Mouse (Mus musculus) heart, adult 2 months (tissue): ENCODE measurements around the gene Cmss1. TPM values are rescaled to one million over a fixed set of nuclear protein-coding genes. Genes with fewer than 3 reads are reported as not detected.

Experiments
- DNase-seq, 2 experiments: peaks; one replicate each; pipeline ENCODE4 v3.0.0; 2021
- H3K27ac ChIP-seq: fragments of 200-600 bp; 2 replicates; pipeline ENCODE4 v1.8.1; 2022
- H3K27me3 ChIP-seq: fragments of 200-500 bp; 2 replicates; pipeline ENCODE4 v1.6.1; 2012; ENCODE audit warnings: mild to moderate bottlenecking, low read length, inconsistent platforms, mixed read lengths; ENCODE audit not compliant: control insufficient read depth, insufficient read depth
- H3K36me3 ChIP-seq: fragments of 200-500 bp; 2 replicates; pipeline ENCODE4 v1.6.1; 2012; ENCODE audit warnings: low read length, inconsistent platforms; ENCODE audit not compliant: control insufficient read depth, insufficient read depth
- H3K4me1 ChIP-seq: fragments of 200-500 bp; 2 replicates; pipeline ENCODE4 v1.6.1; 2011; ENCODE audit warnings: low read length; ENCODE audit not compliant: control insufficient read depth, insufficient read depth
- H3K4me3 ChIP-seq: fragments of 200-600 bp; 2 replicates; pipeline ENCODE4 v1.8.1; 2022
- H3K79me2 ChIP-seq: fragments of 200-500 bp; replicated peaks from 2 replicates; pipeline ENCODE4 v1.6.1; 2012; ENCODE audit warnings: mild to moderate bottlenecking, inconsistent platforms, low read length, moderate library complexity, mixed read lengths; ENCODE audit not compliant: control insufficient read depth, insufficient read depth
- H3K9ac ChIP-seq: fragments of 200-500 bp; 2 replicates; pipeline ENCODE4 v1.6.1; 2012; ENCODE audit warnings: low read depth, mild to moderate bottlenecking, control low read depth, inconsistent platforms, low read length, mixed read lengths
- CTCF ChIP-seq: fragments of 200-600 bp; IDR thresholded peaks from 2 replicates; pipeline ENCODE4 v1.8.1; 2022; ENCODE audit warnings: antibody characterized with exemption, mild to moderate bottlenecking, moderate library complexity
- EP300 ChIP-seq: fragments of 200-500 bp; IDR thresholded peaks from 2 replicates; pipeline ENCODE4 v1.6.1; 2011; ENCODE audit warnings: low read depth, low read length, control low read depth; ENCODE audit not compliant: insufficient read depth
- POLR2A ChIP-seq: fragments of 200-500 bp; IDR thresholded peaks from 2 replicates; pipeline ENCODE4 v1.6.1; 2011; ENCODE audit warnings: mild to moderate bottlenecking, low read depth, low read length, control low read depth; ENCODE audit not compliant: insufficient read depth
- WGBS: fragments of 180-500 bp; shearing (Covaris S2); methylation state at CpG from one replicate; pipeline ENCODE4 v1.1.7; 2018; 5-methylcytosine and 5-hydroxymethylcytosine counted together
- intact Hi-C: fragments of 180-260 bp; cut with DNase I; formaldehyde crosslinking; loops from one replicate; pipeline ENCODE4 v1.15.1; 2025
- polyA plus RNA-seq: library from polyadenylated mRNA; depleted of rRNA; stranded (reverse); fragments of >200 nt; gene quantifications from 2 replicates; pipeline ENCODE4 v1.2.3, GENCODE M21; 2012
- total RNA-seq, 2 experiments: library from RNA; stranded (reverse); gene quantifications; 2 replicates each; pipeline ENCODE4 v1.2.3; 2021

Gene Cmss1
- total and polyA plus RNA-seq, 3 experiments = 17.6 to 74.3 (median 66.9) TPM

- Histone ChIP-seq H3K27me3 (no peaks in the 10 kb centered on the region), H3K27ac (peak overlapping the region; percentile 43), H3K4me3 (no peak overlapping the region), H3K9ac (no peak overlapping the region), H3K36me3 (no peaks in the 10 kb centered on the region), H3K79me2 (no peaks in the 10 kb centered on the region), H3K4me1 (no peaks in the 10 kb centered on the region)
- DNase-seq = no peak
- TF ChIP-seq CTCF = no peak
- TF ChIP-seq POLR2A = no peak
- no peak for TF ChIP-seq EP300
- intact Hi-C loops = no loop called here
- 47% methylated on average over 3 of the region's 3 CpGs for WGBS
Measured at GRCm38 (mm10) chr16:57434640-57435039, 172.0 kb downstream of the Cmss1 start.

- intact Hi-C loops = no loop called here
- Histone ChIP-seq H3K4me1 (no peaks in the 10 kb centered on the region), H3K4me3 (no peak overlapping the region), H3K36me3 (no peaks in the 10 kb centered on the region), H3K9ac (no peak overlapping the region), H3K79me2 (no peaks in the 10 kb centered on the region), H3K27ac (no peak overlapping the region), H3K27me3 (no peaks in the 10 kb centered on the region)
- DNase-seq = no peak
- WGBS = 92% methylated on average over 6 of the region's 6 CpGs
- no peak for TF ChIP-seq POLR2A
- TF ChIP-seq CTCF = no peak
- TF ChIP-seq EP300 = no peak
Measured at GRCm38 (mm10) chr16:57433671-57434070, 173.0 kb downstream of the Cmss1 start.

DNA sequence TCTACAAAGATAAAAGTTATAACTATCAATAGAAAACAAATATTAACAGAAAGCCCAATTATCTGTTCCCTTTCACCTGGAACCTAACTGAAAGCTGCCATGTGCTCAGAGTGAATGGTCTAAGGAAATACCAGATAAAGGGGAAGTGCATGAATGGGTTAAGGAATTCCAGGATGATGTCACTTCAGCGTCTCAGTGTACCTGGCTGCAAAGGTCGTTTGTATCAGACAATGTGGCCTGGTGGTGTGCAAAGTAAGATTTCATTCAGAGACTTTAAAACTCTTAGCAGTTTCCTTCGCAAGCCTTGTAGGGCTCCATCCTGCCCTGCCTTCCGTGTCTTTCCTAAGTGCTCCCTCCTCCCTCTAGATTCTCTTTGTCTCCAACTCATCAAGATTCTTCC, 173.5 kb downstream of the Cmss1 start:
- Histone ChIP-seq H3K27ac (no peak overlapping the region), H3K9ac (no peak overlapping the region), H3K4me1 (no peaks in the 10 kb centered on the region), H3K36me3 (no peaks in the 10 kb centered on the region), H3K4me3 (no peak overlapping the region), H3K79me2 (no peaks in the 10 kb centered on the region), H3K27me3 (no peaks in the 10 kb centered on the region)
- WGBS = 53% methylated on average over 4 of the region's 4 CpGs
- TF ChIP-seq CTCF = no peak
- no peak for TF ChIP-seq POLR2A
- TF ChIP-seq EP300 = no peak
- DNase-seq = no peak
- intact Hi-C loops = no loop called here

GRCm38 (mm10) chr16:57431294-57431693, 175.4 kb downstream of the Cmss1 start:
- 87% methylated on average over 3 of the region's 3 CpGs for WGBS
- TF ChIP-seq POLR2A (no peak), CTCF (no peak), EP300 (no peak)
- Histone ChIP-seq H3K36me3 (no peaks in the 10 kb centered on the region), H3K9ac (no peak overlapping the region), H3K27ac (no peak overlapping the region), H3K27me3 (no peaks in the 10 kb centered on the region), H3K79me2 (no peaks in the 10 kb centered on the region), H3K4me3 (no peak overlapping the region), H3K4me1 (no peaks in the 10 kb centered on the region)
- intact Hi-C loops = no loop called here
- DNase-seq = no peak

DNA sequence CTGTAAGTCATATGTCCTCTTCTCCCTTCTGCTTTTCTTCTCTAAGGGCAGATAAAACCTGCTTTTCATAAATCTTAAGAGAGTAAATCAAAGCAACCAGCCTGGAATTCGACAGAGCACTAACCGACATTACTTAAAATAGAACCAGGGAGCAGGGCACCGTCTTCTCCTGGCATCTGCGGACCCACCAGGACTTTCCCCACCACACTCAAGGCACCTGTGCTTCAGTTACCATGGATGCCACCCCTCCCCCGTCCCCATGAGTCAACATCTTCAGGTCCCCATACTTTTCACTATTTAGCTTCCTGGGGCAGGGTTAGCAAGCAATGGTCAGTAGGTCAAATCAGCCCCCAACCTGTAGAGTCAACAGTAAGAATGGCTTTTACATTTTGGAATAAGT, 177.7 kb downstream of the Cmss1 start:
- no peak overlapping the region for H3K4me3 ChIP-seq
- H3K79me2 ChIP-seq = no peaks in the 10 kb centered on the region
- H3K27ac ChIP-seq = no peak overlapping the region
- no peaks in the 10 kb centered on the region for H3K27me3 ChIP-seq
- no peaks in the 10 kb centered on the region for H3K4me1 ChIP-seq
- no peak for DNase-seq
- TF ChIP-seq CTCF (no peak), EP300 (no peak), POLR2A (no peak)
- H3K9ac ChIP-seq = no peak overlapping the region
- no peaks in the 10 kb centered on the region for H3K36me3 ChIP-seq
- WGBS = 70% methylated on average over 5 of the region's 5 CpGs
- intact Hi-C loops = loop anchor here (10.0 kb wide), 1 partner anchor 146 kb away; no protein-coding TSS in a partner anchor

DNA sequence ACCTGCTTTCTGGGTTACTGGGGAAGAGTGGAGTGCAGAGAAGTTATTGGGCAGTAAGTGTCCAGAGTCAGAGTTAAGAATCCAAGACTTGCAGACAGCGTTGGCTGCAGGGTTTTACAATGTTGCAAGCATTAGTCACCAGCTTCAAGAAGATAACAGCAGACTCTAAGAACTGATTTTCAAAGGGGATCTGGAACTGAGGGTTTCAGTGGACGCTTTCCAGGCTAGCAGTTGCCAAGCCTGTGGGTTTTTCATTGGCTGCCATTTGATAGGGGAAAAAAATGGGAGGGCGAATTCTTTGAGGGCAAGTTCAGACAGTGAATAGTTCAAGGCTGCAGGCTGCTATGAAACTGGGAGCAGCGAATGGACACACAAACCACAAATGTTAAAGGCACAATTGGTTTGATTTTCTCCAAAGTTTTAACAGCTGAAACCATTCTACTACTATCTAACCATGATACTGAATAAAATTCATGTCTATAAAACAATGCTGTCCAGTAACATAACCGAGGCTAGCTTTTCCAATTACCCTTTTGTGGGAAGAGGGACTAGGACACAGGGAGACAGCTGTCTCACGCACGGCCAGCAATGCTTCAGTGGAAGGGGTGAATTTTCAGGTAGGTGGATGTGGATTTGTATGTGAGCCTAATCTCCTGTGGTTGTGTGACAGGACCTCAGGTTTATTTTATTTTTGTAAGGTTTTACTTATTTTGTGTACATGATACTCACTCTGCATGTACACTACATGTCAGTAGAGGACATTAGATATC, 179.0 kb downstream of the Cmss1 start:
- H3K36me3 ChIP-seq = no peaks in the 10 kb centered on the region; the same call in 1 of the 2 replicates
- no peak overlapping the region for H3K4me3 ChIP-seq
- no peaks in the 10 kb centered on the region for H3K27me3 ChIP-seq
- intact Hi-C loops = loop anchor here (10.0 kb wide), 1 partner anchor 147 kb away; no protein-coding TSS in a partner anchor
- no peak overlapping the region for H3K9ac ChIP-seq
- TF ChIP-seq EP300 (no peak), CTCF (no peak), POLR2A (no peak)
- H3K4me1 ChIP-seq = peaks cover 3% of the 10 kb centered on the region
- 59% methylated on average over 7 of the region's 7 CpGs for WGBS
- peak; percentile 72 to 81 for DNase-seq
- H3K27ac ChIP-seq = peak overlapping the region; percentile 38
- no peaks in the 10 kb centered on the region for H3K79me2 ChIP-seq
